8 mouse cellular contexts compared by ENCODE assay signal in the genomic region with DNA sequence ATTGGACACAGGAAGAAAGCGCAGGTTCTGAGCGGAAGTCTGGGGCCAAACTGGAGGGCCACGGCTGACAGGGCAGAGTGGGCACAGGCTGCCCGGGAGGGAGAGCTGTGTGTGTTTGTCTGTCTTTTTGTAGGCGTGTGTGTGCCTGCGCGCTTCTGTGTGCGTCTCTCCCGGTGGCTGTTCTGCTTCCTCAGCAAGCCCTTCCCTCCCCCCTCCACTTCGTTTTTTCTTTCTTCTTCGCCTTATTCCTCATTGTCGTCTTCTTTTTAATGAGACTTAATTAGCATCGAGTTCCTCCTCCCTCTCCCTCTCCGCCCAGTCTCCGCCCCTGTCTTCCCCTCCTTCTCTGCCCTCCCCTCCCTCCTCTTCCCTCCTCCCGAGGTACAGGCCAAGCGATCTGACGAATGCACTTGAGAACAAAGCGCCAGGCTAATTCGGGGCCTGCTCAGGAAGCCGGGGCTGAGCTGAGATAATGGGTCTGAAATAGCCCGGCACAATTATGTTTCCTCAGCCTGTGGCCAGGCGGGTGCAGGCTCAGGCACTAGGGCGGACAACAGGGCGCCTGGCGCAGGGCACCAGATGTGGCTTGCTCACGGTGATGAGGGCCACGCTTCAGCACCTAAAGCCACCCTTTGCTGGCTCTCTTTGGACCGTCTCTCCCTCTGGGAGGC.
DNase-seq lines count a peak whose midpoint lies in the region; ATAC-seq and TF ChIP-seq lines count a peak whose summit lies in the region.

No protein-coding gene starts in this region.

- DNase-seq in 416B (ENCODE audit: low read depth): peak; percentile 86
- DNase-seq in adrenal gland, adult 8-10 months: peak; percentile 74
- peak; percentile 83 for DNase-seq in embryonic facial prominence, embryonic 10.5 days (ENCODE audit: low spot score)
- peak; percentile 75 to 87 for DNase-seq in heart, adult 2 months
- peak; percentile 70 for DNase-seq in kidney, adult 18-20 months
- DNase-seq in limb, embryonic 10.5 days (ENCODE audit: low spot score): peak; percentile 70
- peak; percentile 71 for DNase-seq in midbrain, embryonic 10.5 days (ENCODE audit: low spot score)

- peak overlapping the region; percentile 70 for H3K9ac ChIP-seq in heart, adult 2 months (ENCODE audit: low read depth, low read length)
- H3K9ac ChIP-seq in stomach, embryonic 16.5 days (ENCODE audit: low read length): peak overlapping the region; percentile 63

- peaks cover 100% of the 10 kb centered on the region for H3K27me3 ChIP-seq in embryonic facial prominence, embryonic 10.5 days (replicated peaks; ENCODE audit: low read depth, poor library complexity, severe bottlenecking)
- no peaks in the 10 kb centered on the region for H3K27me3 ChIP-seq in heart, adult 2 months (ENCODE audit: control insufficient read depth, insufficient read depth, low read length)
- peaks cover 100% of the 10 kb centered on the region for H3K27me3 ChIP-seq in limb, embryonic 10.5 days (ENCODE audit: low read depth, poor library complexity, severe bottlenecking)
- peaks cover 100% of the 10 kb centered on the region for H3K27me3 ChIP-seq in midbrain, embryonic 10.5 days (ENCODE audit: low read depth, poor library complexity, severe bottlenecking)
- peaks cover 3% of the 10 kb centered on the region; the same call in 1 of the 2 replicates for H3K27me3 ChIP-seq in stomach, embryonic 16.5 days (ENCODE audit: control insufficient read depth, insufficient read depth, low read length)

- peak overlapping the region; percentile 88 for H3K27ac ChIP-seq in embryonic facial prominence, embryonic 10.5 days (replicated peaks)
- peak overlapping the region; percentile 97 for H3K27ac ChIP-seq in heart, adult 2 months
- peak overlapping the region; percentile 92 for H3K27ac ChIP-seq in limb, embryonic 10.5 days
- H3K27ac ChIP-seq in midbrain, embryonic 10.5 days (replicated peaks): peak overlapping the region; percentile 89
- peak overlapping the region; percentile 84 for H3K27ac ChIP-seq in stomach, embryonic 16.5 days (ENCODE audit: low read length)

- H3K4me1 ChIP-seq in embryonic facial prominence, embryonic 10.5 days: peaks cover 60% of the 10 kb centered on the region
- peaks cover 15% of the 10 kb centered on the region for H3K4me1 ChIP-seq in heart, adult 2 months (ENCODE audit: control insufficient read depth, insufficient read depth, low read length)
- H3K4me1 ChIP-seq in limb, embryonic 10.5 days: peaks cover 71% of the 10 kb centered on the region
- H3K4me1 ChIP-seq in midbrain, embryonic 10.5 days: peaks cover 54% of the 10 kb centered on the region
- peaks cover 8% of the 10 kb centered on the region for H3K4me1 ChIP-seq in stomach, embryonic 16.5 days (ENCODE audit: control insufficient read depth, insufficient read depth, low read length)

- ATAC-seq in stomach, embryonic 16.5 days (ENCODE audit: insufficient read depth, low FRiP score): peak; percentile 87

- no peaks in the 10 kb centered on the region for H3K36me3 ChIP-seq in embryonic facial prominence, embryonic 10.5 days (replicated peaks)
- H3K36me3 ChIP-seq in heart, adult 2 months (ENCODE audit: control insufficient read depth, insufficient read depth, low read length): no peaks in the 10 kb centered on the region
- H3K36me3 ChIP-seq in limb, embryonic 10.5 days: no peaks in the 10 kb centered on the region
- no peaks in the 10 kb centered on the region for H3K36me3 ChIP-seq in midbrain, embryonic 10.5 days
- no peaks in the 10 kb centered on the region for H3K36me3 ChIP-seq in stomach, embryonic 16.5 days (ENCODE audit: control insufficient read depth, insufficient read depth, low read length)

- no peak for TF ChIP-seq CTCF in heart, adult 2 months (IDR thresholded peaks at IDR 0.05)

- no peaks in the 10 kb centered on the region for H3K79me2 ChIP-seq in heart, adult 2 months (replicated peaks; ENCODE audit: control insufficient read depth, insufficient read depth, low read length)

- peak; percentile 77 for TF ChIP-seq EP300 in heart, adult 2 months (IDR thresholded peaks at IDR 0.05; ENCODE audit: insufficient read depth, low read depth, low read length)

- peak; percentile 48 for TF ChIP-seq POLR2A in heart, adult 2 months (IDR thresholded peaks at IDR 0.05; ENCODE audit: insufficient read depth, low read depth, low read length)

- peak overlapping the region; percentile 46 for H3K4me3 ChIP-seq in embryonic facial prominence, embryonic 10.5 days
- peak overlapping the region; percentile 53 for H3K4me3 ChIP-seq in heart, adult 2 months
- peak overlapping the region; percentile 35 for H3K4me3 ChIP-seq in limb, embryonic 10.5 days
- H3K4me3 ChIP-seq in midbrain, embryonic 10.5 days: peak overlapping the region; percentile 42
- peak overlapping the region; percentile 31 for H3K4me3 ChIP-seq in stomach, embryonic 16.5 days (replicated peaks; ENCODE audit: low read length)

- H3K4me2 ChIP-seq in stomach, embryonic 16.5 days (ENCODE audit: low read depth, low read length): peak overlapping the region; percentile 55

- 18% methylated on average over 29 of the region's 29 CpGs for WGBS in embryonic facial prominence, embryonic 10.5 days
- 21% methylated on average over 29 of the region's 29 CpGs for WGBS in heart, adult 2 months
- 18% methylated on average over 28 of the region's 29 CpGs for WGBS in limb, embryonic 10.5 days
- WGBS in midbrain, embryonic 10.5 days: 30% methylated on average over 29 of the region's 29 CpGs
- WGBS in stomach, embryonic 16.5 days: 28% methylated on average over 29 of the region's 29 CpGs

- no peaks in the 10 kb centered on the region for H3K9me3 ChIP-seq in embryonic facial prominence, embryonic 10.5 days
- no peaks in the 10 kb centered on the region for H3K9me3 ChIP-seq in limb, embryonic 10.5 days (replicated peaks)
- no peaks in the 10 kb centered on the region for H3K9me3 ChIP-seq in midbrain, embryonic 10.5 days (replicated peaks)
- no peaks in the 10 kb centered on the region for H3K9me3 ChIP-seq in stomach, embryonic 16.5 days (replicated peaks; ENCODE audit: control insufficient read depth, low read length)

- intact Hi-C loops in heart, adult 2 months (cut with DNase I): loop anchor here (1.0 to 5.0 kb wide), 4 partner anchors 34 to 158 kb away; a partner anchor contains a TSS

Comparison
In these comparisons a context has a peak if more than half of its experiments do, and no peak if none do; other contexts are left out.
1. Peak in every context shown above with its lines: DNase-seq, ATAC-seq, H3K4me3 ChIP-seq and H3K27ac ChIP-seq.